ENCODE assay signal across 14 mouse cellular contexts in genomic region chr1:62950526-62950925, GRCm38 (mm10).
"Had no signal": no experiment of that assay in that cellular context is flagged by ENCODE, and none has a peak within 500 bp of the region (broad histone marks: within the 10 kb centered on the region; RNA-seq: fewer than 3 reads in every experiment).

No protein-coding gene starts in this region.

- H3K27ac ChIP-seq: left cerebral cortex, adult 2 months; limb, embryonic 12.5 days; liver, embryonic 13.5 days had no signal

- H3K4me1 ChIP-seq: liver, embryonic 13.5 days had no signal

- H3K27me3 ChIP-seq: limb, embryonic 12.5 days; liver, embryonic 13.5 days had no signal

- H3K4me2 ChIP-seq: limb, embryonic 12.5 days; liver, embryonic 13.5 days; lung, embryonic 14.5 days; midbrain, embryonic 11.5 days had no signal

- H3K9me3 ChIP-seq: limb, embryonic 12.5 days; liver, embryonic 13.5 days had no signal

- H3K4me3 ChIP-seq: left cerebral cortex, adult 2 months; limb, embryonic 12.5 days; liver, embryonic 13.5 days had no signal

- H3K36me3 ChIP-seq: limb, embryonic 12.5 days; liver, embryonic 13.5 days had no signal

- DNase-seq: kidney, adult 11 months; kidney, adult 8-10 months; kidney, postnatal 36 days; layer of hippocampus, postnatal 36 days; liver, embryonic 13.5 days; lung, embryonic 14.5 days; lung, postnatal 10 days; lung, postnatal 4 days; midbrain, embryonic 14.5 days; thymus, adult 18-20 months; thymus, postnatal 36 days had no signal

- H3K9ac ChIP-seq: limb, embryonic 12.5 days; liver, embryonic 13.5 days; lung, embryonic 14.5 days had no signal
